Mouse (Mus musculus): ENCODE measurements around the gene Galk2. TPM values are rescaled to one million over a fixed set of nuclear protein-coding genes. Genes with fewer than 3 reads are reported as not detected.

The Galk2 gene
- polyA plus RNA-seq, 1 experiment: 0.04 TPM

DNA sequence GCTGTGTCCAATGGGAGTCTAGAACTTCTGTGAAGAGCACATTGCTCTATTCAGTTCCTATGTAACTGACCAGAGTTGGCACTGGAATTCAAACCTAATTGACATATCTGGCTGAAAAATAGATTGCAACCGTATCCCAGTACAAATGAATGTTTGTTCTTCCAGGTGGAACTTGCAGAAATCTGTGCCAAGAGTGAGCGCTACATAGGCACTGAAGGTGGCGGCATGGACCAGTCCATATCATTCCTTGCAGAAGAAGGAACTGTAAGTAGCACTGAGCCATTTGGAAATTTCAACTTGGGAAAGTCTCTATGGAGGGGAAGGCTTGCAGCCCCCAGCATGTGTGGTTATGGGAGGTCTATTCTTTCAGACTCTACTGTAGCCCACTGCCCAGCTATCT lies 70.5 kb downstream of the Galk2 start:
- no peaks in the 10 kb centered on the region for H3K4me1 ChIP-seq (ENCODE audit: control insufficient read depth)
- H3K9me3 ChIP-seq (ENCODE audit: control insufficient read depth, low read length): no peaks in the 10 kb centered on the region
- H3K4me3 ChIP-seq (replicated peaks): no peak overlapping the region
- no peaks in the 10 kb centered on the region for H3K27me3 ChIP-seq (ENCODE audit: control insufficient read depth)
- TF ChIP-seq GATA1 (IDR thresholded peaks at IDR 0.05; ENCODE audit: low read length) (no peak), TAL1 (IDR thresholded peaks at IDR 0.05; ENCODE audit: low read length) (no peak)
- H3K36me3 ChIP-seq (ENCODE audit: control insufficient read depth): no peaks in the 10 kb centered on the region

DNA sequence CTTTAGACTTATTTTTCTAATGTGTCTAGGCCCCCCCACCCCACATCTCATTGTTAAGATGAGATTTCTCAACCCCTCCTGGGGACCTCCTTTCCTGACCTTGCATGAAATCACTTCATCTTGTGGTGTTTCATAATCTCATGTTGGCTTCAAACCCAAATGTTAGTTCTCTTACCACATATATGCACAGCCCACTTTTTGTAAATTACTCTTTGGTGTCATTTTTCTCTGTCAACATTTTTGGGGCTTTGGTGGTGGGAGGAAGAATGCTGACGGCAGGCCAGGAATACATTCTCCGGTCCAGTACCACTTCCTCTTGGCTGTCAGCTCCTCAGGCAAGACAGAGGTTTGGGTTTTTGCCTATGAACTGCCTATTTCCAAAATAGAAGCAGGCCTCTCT lies 71.0 kb downstream of the Galk2 start:
- no peaks in the 10 kb centered on the region for H3K9me3 ChIP-seq (ENCODE audit: control insufficient read depth, low read length)
- H3K27me3 ChIP-seq (ENCODE audit: control insufficient read depth): no peaks in the 10 kb centered on the region
- TF ChIP-seq TAL1 (IDR thresholded peaks at IDR 0.05; ENCODE audit: low read length): no peak
- no peaks in the 10 kb centered on the region for H3K36me3 ChIP-seq (ENCODE audit: control insufficient read depth)
- H3K4me3 ChIP-seq (replicated peaks): no peak overlapping the region
- H3K4me1 ChIP-seq (ENCODE audit: control insufficient read depth): no peaks in the 10 kb centered on the region

DNA sequence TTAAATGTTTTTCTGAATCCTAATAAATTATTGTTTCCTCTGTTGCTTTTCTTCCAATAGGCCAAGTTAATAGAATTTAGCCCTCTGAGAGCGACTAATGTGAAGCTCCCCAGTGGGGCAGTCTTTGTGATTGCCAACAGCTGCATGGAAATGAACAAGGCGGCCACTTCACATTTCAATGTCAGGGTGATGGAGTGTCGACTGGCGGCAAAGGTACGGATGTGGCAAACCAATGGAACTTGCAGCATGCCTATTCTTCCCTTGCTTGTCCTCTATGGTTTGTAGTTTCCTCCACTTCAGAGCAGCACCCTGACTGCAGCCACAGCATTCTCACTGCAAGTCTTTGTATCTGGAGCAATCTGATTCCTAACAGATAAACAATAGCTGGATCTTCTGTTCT lies 72.3 kb downstream of the Galk2 start:
- no peaks in the 10 kb centered on the region for H3K9me3 ChIP-seq (ENCODE audit: control insufficient read depth, low read length)
- H3K27me3 ChIP-seq (ENCODE audit: control insufficient read depth): no peaks in the 10 kb centered on the region
- H3K36me3 ChIP-seq (ENCODE audit: control insufficient read depth): no peaks in the 10 kb centered on the region
- no peak overlapping the region for H3K4me3 ChIP-seq (replicated peaks)
- H3K4me1 ChIP-seq (ENCODE audit: control insufficient read depth): no peaks in the 10 kb centered on the region
- no peak for TF ChIP-seq GATA1 (IDR thresholded peaks at IDR 0.05; ENCODE audit: low read length)
- TF ChIP-seq TAL1 (IDR thresholded peaks at IDR 0.05; ENCODE audit: low read length): no peak

DNA sequence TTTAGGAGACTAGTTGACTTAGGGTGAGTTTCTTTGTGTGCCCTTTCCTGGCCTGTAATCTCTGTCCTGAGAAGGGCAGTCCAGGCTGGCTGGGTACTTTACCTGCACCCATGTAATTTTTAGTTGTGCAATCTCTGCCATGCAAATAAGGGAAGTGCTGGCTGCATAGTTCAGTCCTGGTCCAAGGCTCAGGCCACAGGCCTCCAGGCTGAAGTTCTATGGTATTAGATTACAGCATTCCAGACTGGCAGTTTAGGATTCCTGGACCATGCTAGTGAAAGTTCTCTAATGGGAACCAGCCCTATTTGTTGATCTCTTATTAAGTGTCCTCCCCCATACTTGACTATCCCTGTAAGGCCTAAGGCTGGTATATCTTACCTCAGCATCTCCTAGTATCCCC lies 73.8 kb downstream of the Galk2 start:
- TF ChIP-seq TAL1 (IDR thresholded peaks at IDR 0.05; ENCODE audit: low read length): no peak
- no peak for TF ChIP-seq GATA1 (IDR thresholded peaks at IDR 0.05; ENCODE audit: low read length)
- Histone ChIP-seq H3K4me1 (ENCODE audit: control insufficient read depth) (no peaks in the 10 kb centered on the region), H3K4me3 (replicated peaks) (no peak overlapping the region), H3K36me3 (ENCODE audit: control insufficient read depth) (no peaks in the 10 kb centered on the region), H3K9me3 (ENCODE audit: control insufficient read depth, low read length) (no peaks in the 10 kb centered on the region), H3K27me3 (ENCODE audit: control insufficient read depth) (no peaks in the 10 kb centered on the region)

DNA sequence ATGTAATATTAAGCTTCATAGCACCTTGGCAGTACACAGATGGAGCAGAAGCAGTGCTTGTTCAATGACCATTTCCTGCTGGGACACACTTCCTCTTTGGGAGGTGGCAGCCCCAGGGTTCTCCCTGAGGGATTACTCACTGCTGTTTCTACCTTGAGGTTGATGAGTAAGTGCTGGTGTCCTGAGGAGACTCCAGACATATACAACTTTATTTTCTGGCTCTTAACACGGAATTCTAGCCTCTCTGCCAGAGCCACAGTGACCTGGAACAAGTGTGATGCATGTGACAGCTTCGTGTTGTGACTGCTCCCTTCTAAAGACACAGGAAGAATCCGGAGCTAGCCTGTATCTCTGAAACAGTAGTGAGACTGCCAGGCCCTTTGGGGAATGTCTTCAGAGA lies 75.1 kb downstream of the Galk2 start:
- Histone ChIP-seq H3K4me3 (replicated peaks) (no peak overlapping the region), H3K27me3 (ENCODE audit: control insufficient read depth) (no peaks in the 10 kb centered on the region), H3K4me1 (ENCODE audit: control insufficient read depth) (no peaks in the 10 kb centered on the region), H3K9me3 (ENCODE audit: control insufficient read depth, low read length) (no peaks in the 10 kb centered on the region), H3K36me3 (ENCODE audit: control insufficient read depth) (no peaks in the 10 kb centered on the region)
- no peak for TF ChIP-seq TAL1 (IDR thresholded peaks at IDR 0.05; ENCODE audit: low read length)
- no peak for TF ChIP-seq GATA1 (IDR thresholded peaks at IDR 0.05; ENCODE audit: low read length)

DNA sequence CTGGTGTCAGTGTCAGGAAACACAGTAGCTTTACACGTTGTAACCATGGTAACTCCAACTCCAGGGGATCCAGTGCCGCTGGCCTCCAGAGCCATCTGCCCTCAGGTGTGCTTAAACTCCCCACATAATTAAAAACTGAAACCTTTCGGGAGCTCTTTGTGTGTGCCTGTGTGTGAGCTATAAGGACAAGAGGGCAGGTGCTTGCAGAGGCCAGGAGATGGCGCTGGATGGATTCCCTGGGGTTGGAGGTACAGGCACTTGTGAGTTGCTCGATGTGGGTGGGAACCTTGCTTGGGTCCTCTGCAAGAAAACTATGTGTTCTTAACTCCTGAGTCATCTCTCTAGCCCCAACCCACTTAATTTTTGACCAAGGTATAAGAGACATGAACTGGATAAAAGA lies 77.5 kb downstream of the Galk2 start:
- TF ChIP-seq TAL1 (IDR thresholded peaks at IDR 0.05; ENCODE audit: low read length) (no peak), GATA1 (IDR thresholded peaks at IDR 0.05; ENCODE audit: low read length) (no peak)
- Histone ChIP-seq H3K36me3 (ENCODE audit: control insufficient read depth) (no peaks in the 10 kb centered on the region), H3K4me1 (ENCODE audit: control insufficient read depth) (no peaks in the 10 kb centered on the region), H3K4me3 (replicated peaks) (no peak overlapping the region), H3K27me3 (ENCODE audit: control insufficient read depth) (no peaks in the 10 kb centered on the region), H3K9me3 (ENCODE audit: control insufficient read depth, low read length) (no peaks in the 10 kb centered on the region)

DNA sequence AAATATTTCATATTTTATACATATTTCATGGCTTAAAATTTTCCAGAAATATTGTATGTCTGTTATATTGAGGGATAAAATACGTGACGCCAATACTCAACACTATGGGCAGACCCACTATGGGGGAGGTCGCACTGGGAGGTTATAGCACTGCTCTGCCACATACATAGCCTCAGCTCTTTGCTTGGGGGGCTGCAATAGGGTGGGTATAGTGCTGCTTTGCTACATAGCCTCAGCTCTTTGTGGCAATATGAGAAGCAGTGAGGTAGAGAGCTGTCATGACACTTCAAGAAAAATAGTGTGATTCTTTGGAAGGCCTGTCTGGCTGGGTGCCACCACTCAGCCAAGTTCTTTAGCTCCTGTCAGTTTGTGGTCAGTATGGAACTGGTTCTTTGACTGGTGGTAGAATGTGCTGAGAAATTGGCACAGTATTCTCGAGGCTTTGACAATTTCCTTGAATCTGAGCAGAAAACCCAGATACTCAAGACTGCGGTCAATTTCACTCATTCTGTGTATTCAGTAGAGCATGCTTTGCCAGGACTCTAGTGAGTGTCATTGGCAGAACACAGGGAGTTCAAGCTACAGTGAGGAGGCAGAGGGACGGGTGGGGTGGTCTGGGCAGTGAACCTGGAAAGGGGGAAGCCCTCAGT lies 80.2 kb downstream of the Galk2 start:
- H3K9me3 ChIP-seq (ENCODE audit: control insufficient read depth, low read length): no peaks in the 10 kb centered on the region
- TF ChIP-seq TAL1 (IDR thresholded peaks at IDR 0.05; ENCODE audit: low read length): no peak
- no peaks in the 10 kb centered on the region for H3K27me3 ChIP-seq (ENCODE audit: control insufficient read depth)
- no peak overlapping the region for H3K4me3 ChIP-seq (replicated peaks)
- no peaks in the 10 kb centered on the region for H3K36me3 ChIP-seq (ENCODE audit: control insufficient read depth)
- H3K4me1 ChIP-seq (ENCODE audit: control insufficient read depth): no peaks in the 10 kb centered on the region

DNA sequence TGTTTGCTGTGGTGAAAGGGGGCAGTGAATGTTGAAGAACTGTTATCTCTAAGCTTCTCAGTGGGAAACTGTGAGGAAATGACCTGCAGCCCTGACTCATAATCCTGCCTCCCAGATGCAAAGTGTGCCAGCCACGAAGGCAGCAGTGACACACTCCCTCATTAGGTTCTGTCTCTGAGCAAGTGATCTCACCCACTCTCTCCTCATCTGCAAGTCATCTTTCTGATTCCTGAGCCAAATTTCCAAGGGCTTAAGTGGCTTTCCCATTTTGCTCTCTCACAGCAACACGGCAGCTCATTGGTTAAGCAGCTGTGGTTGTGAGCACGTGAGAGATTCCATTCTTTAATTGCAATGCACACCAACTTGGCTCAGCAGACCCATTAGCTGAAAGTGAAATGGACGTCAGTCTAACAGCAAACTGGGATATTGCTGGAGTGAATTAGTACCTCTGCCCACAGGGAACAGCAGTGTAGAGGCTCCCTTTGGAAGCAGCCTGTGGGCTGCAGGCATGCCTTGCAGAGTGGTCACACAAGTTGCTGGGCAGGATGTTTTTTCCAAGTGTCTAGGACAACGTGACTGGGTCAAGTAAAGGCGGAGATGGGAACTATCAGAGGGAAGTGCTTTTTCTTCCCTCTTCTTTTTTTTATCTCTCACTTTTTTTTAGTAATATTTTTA lies 82.3 kb downstream of the Galk2 start:
- H3K36me3 ChIP-seq (ENCODE audit: control insufficient read depth): no peaks in the 10 kb centered on the region
- TF ChIP-seq GATA1 (IDR thresholded peaks at IDR 0.05; ENCODE audit: low read length) (no peak), TAL1 (IDR thresholded peaks at IDR 0.05; ENCODE audit: low read length) (no peak)
- no peaks in the 10 kb centered on the region for H3K4me1 ChIP-seq (ENCODE audit: control insufficient read depth)
- no peak overlapping the region for H3K4me3 ChIP-seq (replicated peaks)
- H3K27me3 ChIP-seq (ENCODE audit: control insufficient read depth): no peaks in the 10 kb centered on the region
- no peaks in the 10 kb centered on the region for H3K9me3 ChIP-seq (ENCODE audit: control insufficient read depth, low read length)

DNA sequence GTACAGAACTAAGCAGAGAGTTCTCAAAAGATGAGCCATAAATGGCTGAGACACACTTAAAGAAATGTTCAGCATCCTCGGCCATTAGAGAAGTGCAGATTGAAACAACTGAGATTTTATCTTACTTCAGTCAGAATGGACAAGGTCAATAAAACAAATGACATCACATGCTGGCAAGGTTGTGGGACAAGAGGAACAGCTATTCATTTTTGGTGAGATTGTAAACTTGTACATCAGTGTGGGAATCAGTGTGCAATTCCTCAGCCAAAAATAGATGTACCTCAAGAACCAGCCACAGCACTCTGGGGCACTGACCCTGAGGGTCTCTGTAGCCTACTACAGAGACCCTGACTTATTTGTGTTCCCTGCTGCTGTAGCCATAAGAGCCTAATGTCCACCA lies 84.4 kb downstream of the Galk2 start:
- no peak overlapping the region for H3K4me3 ChIP-seq (replicated peaks)
- H3K36me3 ChIP-seq (ENCODE audit: control insufficient read depth): no peaks in the 10 kb centered on the region
- no peaks in the 10 kb centered on the region for H3K4me1 ChIP-seq (ENCODE audit: control insufficient read depth)
- H3K27me3 ChIP-seq (ENCODE audit: control insufficient read depth): no peaks in the 10 kb centered on the region
- TF ChIP-seq GATA1 (IDR thresholded peaks at IDR 0.05; ENCODE audit: low read length) (no peak), TAL1 (IDR thresholded peaks at IDR 0.05; ENCODE audit: low read length) (no peak)
- no peaks in the 10 kb centered on the region for H3K9me3 ChIP-seq (ENCODE audit: control insufficient read depth, low read length)

DNA sequence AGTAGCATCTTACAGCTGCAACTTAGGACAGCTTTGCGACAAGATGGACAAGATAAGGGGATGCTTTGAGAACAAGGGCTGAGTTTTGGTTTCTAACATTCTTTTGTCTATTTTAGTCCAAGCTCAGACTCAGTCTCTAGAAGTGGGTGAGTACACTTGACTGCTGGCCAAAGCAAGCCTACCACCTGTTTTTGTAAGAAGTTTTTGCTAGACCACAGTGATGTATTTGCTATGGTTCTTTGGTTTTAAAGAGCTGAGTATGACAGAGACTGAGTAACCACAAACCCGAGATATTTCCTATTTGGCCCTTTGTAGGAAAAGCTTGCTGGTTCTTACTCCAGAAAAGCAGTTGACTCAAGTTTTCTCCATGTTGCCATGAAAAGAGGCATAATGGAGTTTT lies 89.3 kb downstream of the Galk2 start:
- Histone ChIP-seq H3K9me3 (ENCODE audit: control insufficient read depth, low read length) (no peaks in the 10 kb centered on the region), H3K36me3 (ENCODE audit: control insufficient read depth) (no peaks in the 10 kb centered on the region), H3K4me3 (replicated peaks) (no peak overlapping the region), H3K27me3 (ENCODE audit: control insufficient read depth) (no peaks in the 10 kb centered on the region), H3K4me1 (ENCODE audit: control insufficient read depth) (no peaks in the 10 kb centered on the region)
- TF ChIP-seq TAL1 (IDR thresholded peaks at IDR 0.05; ENCODE audit: low read length) (no peak), GATA1 (IDR thresholded peaks at IDR 0.05; ENCODE audit: low read length) (no peak)

Measured in erythroblast, embryonic 14.5 days (primary cell).